Mouse (Mus musculus) olfactory bulb, adult 2 months (tissue): ENCODE data around the gene Slc17a8. TPM values are rescaled to one million over a fixed set of nuclear protein-coding genes. Genes with fewer than 3 reads are reported as not detected.

Source experiments
- H3K27ac ChIP-seq: fragments of 200-500 bp; 2 replicates; pipeline ENCODE4 v1.5.1; 2012; ENCODE audit warnings: low read depth, low read length; ENCODE audit not compliant: insufficient read depth
- H3K4me1 ChIP-seq: fragments of 200-500 bp; 2 replicates; pipeline ENCODE4 v1.6.1; 2012; ENCODE audit warnings: low read length; ENCODE audit not compliant: control insufficient read depth, insufficient read depth
- H3K4me3 ChIP-seq: fragments of 200-500 bp; 2 replicates; pipeline ENCODE4 v1.5.1; 2012; ENCODE audit warnings: mild to moderate bottlenecking, low read depth, low read length, moderate library complexity; ENCODE audit not compliant: insufficient read depth
- CTCF ChIP-seq: fragments of 200-500 bp; IDR thresholded peaks from 2 replicates; pipeline ENCODE4 v1.5.1; 2012; ENCODE audit warnings: low read depth, mild to moderate bottlenecking, low read length, moderate library complexity; ENCODE audit not compliant: insufficient read depth
- POLR2A ChIP-seq: fragments of 200-500 bp; IDR thresholded peaks from 2 replicates; pipeline ENCODE4 v1.6.1; 2012; ENCODE audit warnings: mild to moderate bottlenecking, low read depth, low read length, moderate library complexity; ENCODE audit not compliant: insufficient read depth
- WGBS: fragments of 180-500 bp; shearing (Covaris S2); methylation state at CpG from one replicate; pipeline ENCODE4 v1.1.7; 2018; 5-methylcytosine and 5-hydroxymethylcytosine counted together
- polyA plus RNA-seq: library from polyadenylated mRNA; stranded (reverse); fragments of >200 nt; gene quantifications from 2 replicates; pipeline ENCODE4 v1.2.4, GENCODE M21; 2012; ENCODE audit warnings: low replicate concordance; ENCODE audit not compliant: missing spikeins, insufficient read depth, insufficient read length

Gene Slc17a8
- polyA plus RNA-seq, 1 experiment, result not detected

- 60% methylated on average over 5 of the region's 5 CpGs for WGBS
- TF ChIP-seq POLR2A, result no peak
- TF ChIP-seq CTCF, result no peak
- Histone ChIP-seq H3K4me1 (no peaks in the 10 kb centered on the region), H3K27ac (no peak overlapping the region), H3K4me3 (no peak overlapping the region)
These were observed 14.0 kb upstream of the Slc17a8 start for GRCm38 (mm10) chr10:89635018-89635417.

- no peaks in the 10 kb centered on the region for H3K4me1 ChIP-seq
- TF ChIP-seq CTCF (no peak), POLR2A (no peak)
- no peak overlapping the region for H3K4me3 ChIP-seq
- H3K27ac ChIP-seq, result no peak overlapping the region
- 95% methylated on average over 7 of the region's 7 CpGs for whole genome bisulfite sequencing
These were observed 12.8 kb upstream of the Slc17a8 start for GRCm38 (mm10) chr10:89633736-89634426.

GRCm38 (mm10) chr10:89633121-89633520 is 12.1 kb upstream of the Slc17a8 start:
- WGBS, result 92% methylated on average over 4 of the region's 4 CpGs
- TF ChIP-seq CTCF (no peak), POLR2A (no peak)
- no peak overlapping the region for H3K27ac ChIP-seq

GRCm38 (mm10) chr10:89631831-89632230 is 10.8 kb upstream of the Slc17a8 start:
- H3K4me1 ChIP-seq, result no peaks in the 10 kb centered on the region
- H3K27ac ChIP-seq, result no peak overlapping the region
- TF ChIP-seq POLR2A, result no peak
- no peak for TF ChIP-seq CTCF
- 65% methylated on average over 5 of the region's 5 CpGs for WGBS
- no peak overlapping the region for H3K4me3 ChIP-seq

More at GRCm38 (mm10) chr10:89633121-89633520, 12.1 kb upstream of the Slc17a8 start:
- no peaks in the 10 kb centered on the region for H3K4me1 ChIP-seq
- H3K4me3 ChIP-seq, result no peak overlapping the region

- H3K4me3 ChIP-seq, result no peak overlapping the region
- no peak for TF ChIP-seq POLR2A
- TF ChIP-seq CTCF, result no peak
- 97% methylated on average over 1 of the region's 1 CpGs for WGBS
- H3K4me1 ChIP-seq, result no peaks in the 10 kb centered on the region
- no peak overlapping the region for H3K27ac ChIP-seq
These were observed 9.5 kb upstream of the Slc17a8 start for GRCm38 (mm10) chr10:89630564-89630963.

- no peak overlapping the region for H3K27ac ChIP-seq
- TF ChIP-seq CTCF (no peak), POLR2A (no peak)
- no peaks in the 10 kb centered on the region for H3K4me1 ChIP-seq
- 33% methylated on average over 3 of the region's 3 CpGs for WGBS
- no peak overlapping the region for H3K4me3 ChIP-seq
These were observed 9.0 kb upstream of the Slc17a8 start for GRCm38 (mm10) chr10:89630052-89630451.

GRCm38 (mm10) chr10:89626714-89627113 is 5.7 kb upstream of the Slc17a8 start:
- no peaks in the 10 kb centered on the region for H3K4me1 ChIP-seq
- H3K4me3 ChIP-seq, result no peak overlapping the region
- no peak for TF ChIP-seq CTCF
- TF ChIP-seq POLR2A, result no peak
- WGBS, result 92% methylated on average over 2 of the region's 2 CpGs
- no peak overlapping the region for H3K27ac ChIP-seq

- WGBS, result 96% methylated on average over 2 of the region's 2 CpGs
- no peak overlapping the region for H3K27ac ChIP-seq
- no peaks in the 10 kb centered on the region for H3K4me1 ChIP-seq
- TF ChIP-seq POLR2A (no peak), CTCF (no peak)
- H3K4me3 ChIP-seq, result no peak overlapping the region
These were observed 3.1 kb upstream of the Slc17a8 start for GRCm38 (mm10) chr10:89624196-89624595.

GRCm38 (mm10) chr10:89599311-89599710 is 21.7 kb downstream of the Slc17a8 start:
- Histone ChIP-seq H3K27ac (no peak overlapping the region), H3K4me3 (no peak overlapping the region), H3K4me1 (no peaks in the 10 kb centered on the region)
- no peak for TF ChIP-seq POLR2A
- no peak for TF ChIP-seq CTCF
- 82% methylated on average over 5 of the region's 5 CpGs for WGBS
